Mouse (Mus musculus) intestine, embryonic 14.5 days (tissue): ENCODE data around the gene Gm45808. TPM values are rescaled to one million over a fixed set of nuclear protein-coding genes. Genes with fewer than 3 reads are reported as not detected.
A peak's percentile ranks its signal among the peaks of the same experiment; 100 is the strongest.

Experiments
- ATAC-seq: fragments of 200-750 bp; cut with Nextera tagmentation; replicated peaks from 2 replicates; pipeline ENCODE4 v1.8.0; 2017; ENCODE audit warnings: low read depth, moderate number of reproducible peaks, moderate TSS enrichment, moderate library complexity; ENCODE audit not compliant: low FRiP score, low TSS enrichment
- DNase-seq: peaks from one replicate; pipeline ENCODE4 v3.0.0-alpha.2; 2018; ENCODE audit warnings: low spot score
- H3K27ac ChIP-seq: fragments of 300-500 bp; sonication (generic); 2 replicates; pipeline ENCODE4 v1.5.1; 2014; ENCODE audit warnings: low read depth, mild to moderate bottlenecking, control low read depth
- H3K27me3 ChIP-seq: fragments of 300-500 bp; sonication (generic); replicated peaks from 2 replicates; pipeline ENCODE4 v1.6.1; 2014; ENCODE audit warnings: low read length, control low read depth; ENCODE audit not compliant: control insufficient read depth, insufficient read depth
- H3K36me3 ChIP-seq: fragments of 300-500 bp; sonication (generic); 2 replicates; pipeline ENCODE4 v1.6.1; 2014; ENCODE audit warnings: low read length, control low read depth; ENCODE audit not compliant: control insufficient read depth, insufficient read depth
- H3K4me1 ChIP-seq: fragments of 300-500 bp; sonication (generic); replicated peaks from 2 replicates; pipeline ENCODE4 v1.6.1; 2014; ENCODE audit warnings: low read length, control low read depth, mixed read lengths; ENCODE audit not compliant: control insufficient read depth, insufficient read depth
- H3K4me2 ChIP-seq: fragments of 300-500 bp; sonication (generic); 2 replicates; pipeline ENCODE4 v1.6.1; 2014; ENCODE audit warnings: low read length
- H3K4me3 ChIP-seq: fragments of 300-500 bp; sonication (generic); 2 replicates; pipeline ENCODE4 v1.5.1; 2014; ENCODE audit warnings: low read depth, low read length, control low read depth, mixed read lengths
- H3K9ac ChIP-seq: fragments of 300-500 bp; sonication (generic); 2 replicates; pipeline ENCODE4 v1.6.1; 2014; ENCODE audit warnings: mild to moderate bottlenecking, low read length
- H3K9me3 ChIP-seq: fragments of 300-500 bp; sonication (generic); 2 replicates; pipeline ENCODE4 v1.6.1; 2016; ENCODE audit warnings: low read length, control low read depth; ENCODE audit not compliant: control insufficient read depth
- WGBS: fragments of 180-500 bp; shearing (Covaris S2); extraction: QIAGEN DNeasy Blood & Tissue Kit; methylation state at CpG from one replicate; pipeline ENCODE4 v1.1.7; 2014; 5-methylcytosine and 5-hydroxymethylcytosine counted together
- polyA plus RNA-seq: library from polyadenylated mRNA; unstranded; fragments of >200 nt; fragmentation: Nextera tagmentation; extraction: Ambion mirVana; gene quantifications from 2 replicates; pipeline ENCODE4 v1.2.1, GENCODE M21; 2014

Gene Gm45808
- polyA plus RNA-seq, 1 experiment from 2014 or later: not detected

- no peaks in the 10 kb centered on the region for H3K27me3 ChIP-seq
- no peak within 1 kb of the TSS for H3K4me3 ChIP-seq
- H3K9ac ChIP-seq: no peak within 1 kb of the TSS
- peaks cover 25% of the 10 kb centered on the region for H3K36me3 ChIP-seq
- no peak for ATAC-seq
- no peaks in the 10 kb centered on the region for H3K9me3 ChIP-seq
- H3K27ac ChIP-seq: no peak within 1 kb of the TSS
- no peak for DNase-seq
- 25% methylated on average over 19 of the region's 19 CpGs for WGBS
- peaks cover 35% of the 10 kb centered on the region for H3K4me1 ChIP-seq
- H3K4me2 ChIP-seq: peak within 1 kb of the TSS; percentile 18
Measured at GRCm38 (mm10) chr7:45437521-45438276, 48.9 kb downstream of the Gm45808 start, which contains the start of gene Ruvbl2. Gene Ruvbl2, minus strand, starts transcription at chr7:45438096.

- Histone ChIP-seq H3K9ac (no peak overlapping the region), H3K4me2 (peak overlapping the region; percentile 4; the same call in 1 of the 2 replicates), H3K27me3 (no peaks in the 10 kb centered on the region), H3K27ac (no peak overlapping the region), H3K9me3 (no peaks in the 10 kb centered on the region), H3K36me3 (peaks cover 22% of the 10 kb centered on the region), H3K4me1 (peaks cover 35% of the 10 kb centered on the region), H3K4me3 (no peak overlapping the region)
- DNase-seq: no peak
- WGBS: 35% methylated on average over 6 of the region's 6 CpGs
- no peak for ATAC-seq
Measured at GRCm38 (mm10) chr7:45437046-45437445, 49.6 kb downstream of the Gm45808 start.

GRCm38 (mm10) chr7:45436444-45436843, 50.2 kb downstream of the Gm45808 start:
- Histone ChIP-seq H3K4me3 (no peak overlapping the region), H3K4me2 (no peak overlapping the region), H3K27me3 (no peaks in the 10 kb centered on the region), H3K9me3 (no peaks in the 10 kb centered on the region), H3K36me3 (peaks cover 23% of the 10 kb centered on the region), H3K27ac (no peak overlapping the region), H3K9ac (no peak overlapping the region), H3K4me1 (peaks cover 35% of the 10 kb centered on the region)
- 87% methylated on average over 5 of the region's 5 CpGs for WGBS
- DNase-seq (no peak), ATAC-seq (no peak)

- no peaks in the 10 kb centered on the region for H3K9me3 ChIP-seq
- peak overlapping the region; percentile 49 for H3K27ac ChIP-seq
- peak overlapping the region; percentile 94 for H3K4me2 ChIP-seq
- DNase-seq (no peak), ATAC-seq (no peak)
- peak overlapping the region; percentile 83 for H3K9ac ChIP-seq
- WGBS: 2% methylated on average over 16 of the region's 16 CpGs
- H3K27me3 ChIP-seq: no peaks in the 10 kb centered on the region
- peaks cover 35% of the 10 kb centered on the region for H3K4me1 ChIP-seq
- H3K4me3 ChIP-seq: peak overlapping the region; percentile 95
- H3K36me3 ChIP-seq: peaks cover 23% of the 10 kb centered on the region
Measured at GRCm38 (mm10) chr7:45435038-45435437, 51.6 kb downstream of the Gm45808 start.

- under 1% methylated on average over 45 of the region's 45 CpGs for WGBS
- peak within 1 kb of the TSS; percentile 83 for H3K9ac ChIP-seq
- no peaks in the 10 kb centered on the region for H3K27me3 ChIP-seq
- H3K4me2 ChIP-seq: peak within 1 kb of the TSS; percentile 94
- H3K9me3 ChIP-seq: no peaks in the 10 kb centered on the region
- H3K4me3 ChIP-seq: peak within 1 kb of the TSS; percentile 95
- H3K36me3 ChIP-seq: peaks cover 22% of the 10 kb centered on the region
- DNase-seq (peak; percentile 100), ATAC-seq (peak; percentile 98)
- H3K27ac ChIP-seq: peak within 1 kb of the TSS; percentile 73
- H3K4me1 ChIP-seq: peaks cover 35% of the 10 kb centered on the region
Measured at GRCm38 (mm10) chr7:45434203-45435015, 52.2 kb downstream of the Gm45808 start, which contains the start of gene Gys1. Gene Gys1, plus strand, starts transcription at chr7:45434844.

GRCm38 (mm10) chr7:45433835-45434202, 52.8 kb downstream of the Gm45808 start:
- Histone ChIP-seq H3K9me3 (no peaks in the 10 kb centered on the region), H3K27ac (peak overlapping the region; percentile 73; the same call in 1 of the 2 replicates), H3K27me3 (no peaks in the 10 kb centered on the region), H3K4me2 (peak overlapping the region; percentile 94), H3K4me3 (peak overlapping the region; percentile 95), H3K4me1 (peaks cover 35% of the 10 kb centered on the region), H3K36me3 (peaks cover 26% of the 10 kb centered on the region), H3K9ac (peak overlapping the region; percentile 83)
- DNase-seq (no peak), ATAC-seq (no peak)
- WGBS: 1% methylated on average over 7 of the region's 7 CpGs

GRCm38 (mm10) chr7:45426556-45426955, 60.1 kb downstream of the Gm45808 start:
- ATAC-seq (no peak), DNase-seq (no peak)
- Histone ChIP-seq H3K36me3 (peaks cover 90% of the 10 kb centered on the region), H3K9me3 (no peaks in the 10 kb centered on the region), H3K27me3 (no peaks in the 10 kb centered on the region), H3K9ac (no peak overlapping the region), H3K4me1 (no peaks in the 10 kb centered on the region), H3K4me2 (no peak overlapping the region), H3K27ac (no peak overlapping the region), H3K4me3 (no peak overlapping the region)
- 96% methylated on average over 8 of the region's 8 CpGs for WGBS

- Histone ChIP-seq H3K4me1 (peaks cover 30% of the 10 kb centered on the region), H3K4me2 (no peak overlapping the region), H3K9me3 (no peaks in the 10 kb centered on the region), H3K9ac (no peak overlapping the region), H3K36me3 (peaks cover 50% of the 10 kb centered on the region), H3K27ac (no peak overlapping the region), H3K27me3 (peaks cover 8% of the 10 kb centered on the region; the same call in 1 of the 2 replicates), H3K4me3 (no peak overlapping the region)
- ATAC-seq (no peak), DNase-seq (no peak)
- WGBS: 94% methylated on average over 14 of the region's 14 CpGs
Measured at GRCm38 (mm10) chr7:45421194-45421593, 65.4 kb downstream of the Gm45808 start.
